Mouse (Mus musculus) testis, postnatal 14 days (tissue): Measurements from ENCODE around the gene Hspb11.
A peak's percentile ranks its signal among the peaks of the same experiment; 100 is the strongest.

Experiments
- DNase-seq: peaks from one replicate; pipeline ENCODE4 v3.0.0; 2021; ENCODE audit warnings: low spot score

The Hspb11 gene

GRCm38 (mm10) chr4:107253125-107254091, at the start of gene Hspb11, which contains the start of gene Lrrc42:
Gene Hspb11 (plus strand): TSS chr4:107253593.
Gene Lrrc42 (minus strand): TSS chr4:107253532.
- peak; percentile 97 for DNase-seq

DNA sequence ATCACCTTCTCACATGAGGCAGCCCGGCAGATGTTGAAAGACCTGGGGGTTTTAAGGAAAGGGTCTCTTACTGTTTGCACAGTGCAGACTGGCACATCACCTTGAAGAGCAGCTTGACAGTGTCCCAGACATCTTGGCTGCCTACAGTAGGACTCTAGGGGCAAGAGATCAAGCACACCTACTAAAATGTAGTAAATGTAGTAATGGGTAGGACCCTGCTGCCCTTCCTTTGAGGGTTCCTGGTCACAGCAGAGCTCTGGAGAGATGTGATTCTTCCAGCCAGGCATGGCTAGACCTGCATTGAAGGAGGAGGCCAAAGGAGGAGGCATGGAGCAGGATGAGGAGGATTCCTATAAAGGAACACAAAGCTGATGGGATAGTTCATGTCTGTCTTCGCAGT, 46.4 kb upstream of the Hspb11 start:
- no peak for DNase-seq

GRCm38 (mm10) chr4:107208880-107209279, 44.5 kb upstream of the Hspb11 start, which contains the start of gene Ldlrad1:
Gene Ldlrad1 (plus strand): TSS chr4:107209180.
- DNase-seq: no peak

DNA sequence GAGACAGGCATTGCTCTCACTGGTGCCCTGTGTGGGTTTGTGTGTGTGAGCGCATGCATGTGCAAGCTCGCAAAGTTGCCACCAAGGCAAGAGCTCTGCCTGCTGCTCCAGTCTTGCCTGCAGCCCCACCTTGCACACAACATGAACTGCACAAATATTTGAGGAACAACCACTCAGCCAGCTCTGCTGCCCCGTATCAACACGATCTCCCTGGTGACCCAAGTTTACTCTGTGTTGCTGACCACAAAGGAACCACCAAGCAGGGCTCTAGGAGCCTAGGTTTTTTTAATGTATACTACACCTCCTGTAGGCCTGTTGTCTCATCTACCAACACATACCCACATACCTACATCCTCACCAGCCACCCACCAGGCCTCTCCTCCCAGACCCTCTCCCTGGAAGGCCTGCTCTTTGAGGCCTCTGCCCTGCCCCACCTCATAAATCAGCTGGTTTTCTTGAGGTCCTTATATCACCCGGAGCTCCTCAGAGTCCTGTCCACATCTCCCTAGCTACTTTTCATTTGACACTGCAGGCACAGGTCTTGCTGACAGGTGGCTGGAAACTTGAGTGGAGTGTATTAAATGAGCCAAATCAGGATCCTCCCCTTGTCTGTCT, 42.8 kb upstream of the Hspb11 start:
- no peak for DNase-seq

DNA sequence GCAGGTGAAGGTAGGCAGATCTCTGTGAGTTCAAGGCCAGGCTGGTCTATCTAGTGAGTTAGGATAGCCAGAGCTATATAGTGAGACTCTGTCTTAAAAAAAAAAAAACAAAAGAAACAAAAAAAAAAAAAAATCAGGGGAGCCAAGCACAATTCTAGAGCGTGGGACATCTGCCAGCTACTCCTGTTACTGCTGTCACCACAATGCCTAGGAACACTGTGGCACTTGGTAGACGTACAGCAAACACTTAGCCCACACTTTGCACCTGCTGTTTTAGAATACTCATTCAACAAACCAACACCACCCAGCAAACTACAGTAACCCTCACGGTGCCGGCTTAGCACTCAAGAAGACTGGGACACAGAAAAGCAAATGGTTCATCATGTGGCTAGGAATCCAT, 41.9 kb upstream of the Hspb11 start:
- no peak for DNase-seq

DNA sequence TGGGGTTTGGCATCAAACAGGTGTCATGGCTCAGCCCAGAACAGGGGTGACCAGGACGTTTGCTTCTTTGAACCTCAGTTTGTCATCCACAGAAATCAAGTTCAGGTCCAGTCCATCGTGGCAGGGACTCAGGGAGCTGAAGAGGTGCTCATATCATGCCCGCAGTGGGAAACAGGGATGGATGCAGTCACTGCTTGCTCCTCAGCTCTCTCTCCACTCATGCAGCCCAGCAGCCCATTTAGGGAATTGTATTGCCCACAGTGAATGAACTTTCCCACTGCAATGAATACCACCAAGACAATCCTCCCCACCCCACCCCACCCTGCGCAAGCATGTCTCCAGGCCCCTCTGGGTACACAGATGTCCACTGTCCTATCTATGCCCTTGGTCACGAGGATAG, 41.5 kb upstream of the Hspb11 start:
- DNase-seq: no peak

GRCm38 (mm10) chr4:107213279-107214011, 39.9 kb upstream of the Hspb11 start:
- no peak for DNase-seq

DNA sequence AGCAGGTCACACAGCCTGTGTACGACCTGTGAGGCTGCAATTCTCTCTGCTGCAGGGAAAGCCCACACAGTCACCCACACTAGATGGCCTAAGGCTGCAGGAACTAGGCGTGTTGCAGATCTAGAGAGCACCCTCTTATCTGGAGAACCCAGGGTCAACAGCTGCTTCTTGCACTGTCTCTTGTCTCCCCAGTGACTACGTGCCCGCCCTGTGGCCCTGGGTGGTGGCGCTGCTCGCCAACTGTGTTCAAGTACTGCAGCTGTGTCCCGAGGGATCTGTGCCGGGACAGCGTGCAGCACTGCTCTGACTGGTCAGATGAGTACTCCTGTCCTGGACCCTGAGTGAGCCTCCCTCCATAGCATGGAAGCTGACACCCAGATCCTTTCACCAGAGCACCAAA, 35.8 kb upstream of the Hspb11 start:
- DNase-seq: no peak

- DNase-seq: no peak
Observed at GRCm38 (mm10) chr4:107221524-107221923, 31.9 kb upstream of the Hspb11 start.

DNA sequence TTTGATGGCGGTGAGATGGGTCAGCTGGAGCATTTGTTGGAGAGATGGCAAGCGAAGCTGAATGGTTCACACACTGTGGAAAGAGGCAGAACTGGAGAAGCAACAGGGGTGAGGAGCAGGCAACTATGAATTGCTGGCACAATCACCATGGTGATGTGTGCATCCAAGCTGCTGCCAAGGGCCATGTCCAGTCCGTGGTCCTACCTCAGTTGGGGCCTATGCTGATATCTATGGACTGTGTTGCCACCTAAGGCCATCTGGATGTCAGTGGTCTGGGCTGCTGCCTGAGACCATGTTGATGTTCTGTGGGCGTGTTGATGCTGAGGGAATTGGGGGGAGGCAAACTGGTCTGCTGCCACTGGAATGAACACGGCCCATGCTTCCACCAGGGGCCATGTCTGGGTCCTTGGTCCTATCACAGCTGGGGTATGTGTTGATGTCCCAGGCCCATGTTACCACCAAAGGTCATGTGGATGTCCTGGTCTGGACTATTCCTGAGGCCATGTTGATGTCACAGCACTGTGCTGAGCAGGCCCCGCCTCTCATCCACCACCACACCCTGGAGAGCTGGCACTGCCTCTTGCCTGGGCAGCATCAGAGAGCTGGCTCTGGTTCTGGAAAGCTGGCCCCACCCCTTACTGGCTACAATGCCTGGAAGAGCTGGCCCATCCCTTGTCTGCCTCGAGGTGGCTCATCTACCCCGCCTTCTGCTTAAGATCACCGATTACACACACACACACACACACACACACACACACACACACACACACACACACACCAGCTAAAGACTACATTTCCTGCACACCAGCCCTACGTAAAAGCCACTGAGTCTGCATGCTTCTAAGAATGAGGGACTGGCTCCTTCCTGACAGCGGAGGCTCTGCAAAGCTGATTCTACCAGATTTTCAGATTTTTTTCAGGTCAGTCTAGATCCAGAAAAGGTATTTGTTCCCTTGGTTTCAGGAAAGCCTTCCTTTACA, 29.9 kb upstream of the Hspb11 start:
- no peak for DNase-seq

GRCm38 (mm10) chr4:107226313-107226712, 27.1 kb upstream of the Hspb11 start:
- no peak for DNase-seq

GRCm38 (mm10) chr4:107232219-107232618, 21.2 kb upstream of the Hspb11 start:
- no peak for DNase-seq

DNA sequence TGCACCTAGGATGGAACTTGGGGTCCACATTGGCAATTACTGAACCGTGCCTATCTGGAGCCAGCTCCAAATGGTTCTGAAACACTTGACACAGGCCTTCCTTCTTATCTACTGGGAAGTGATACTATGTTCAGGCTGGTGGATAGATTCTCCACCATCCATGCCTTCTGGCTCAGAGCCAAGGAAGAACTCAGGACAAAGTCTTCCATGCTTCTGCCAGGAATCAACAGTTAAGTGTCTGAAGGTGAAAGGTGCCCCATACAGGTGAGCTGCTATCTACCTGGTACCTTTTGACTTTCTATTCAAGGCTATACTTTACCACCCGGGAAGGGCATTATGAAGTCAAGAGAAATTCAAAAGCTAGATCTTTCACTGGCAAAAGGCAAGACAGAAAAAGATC, 15.1 kb upstream of the Hspb11 start:
- DNase-seq: no peak

GRCm38 (mm10) chr4:107240196-107240595, 13.2 kb upstream of the Hspb11 start:
- DNase-seq: no peak

GRCm38 (mm10) chr4:107243365-107244333, 9.7 kb upstream of the Hspb11 start:
- DNase-seq: no peak

GRCm38 (mm10) chr4:107245368-107245767, 8.0 kb upstream of the Hspb11 start:
- no peak for DNase-seq

DNA sequence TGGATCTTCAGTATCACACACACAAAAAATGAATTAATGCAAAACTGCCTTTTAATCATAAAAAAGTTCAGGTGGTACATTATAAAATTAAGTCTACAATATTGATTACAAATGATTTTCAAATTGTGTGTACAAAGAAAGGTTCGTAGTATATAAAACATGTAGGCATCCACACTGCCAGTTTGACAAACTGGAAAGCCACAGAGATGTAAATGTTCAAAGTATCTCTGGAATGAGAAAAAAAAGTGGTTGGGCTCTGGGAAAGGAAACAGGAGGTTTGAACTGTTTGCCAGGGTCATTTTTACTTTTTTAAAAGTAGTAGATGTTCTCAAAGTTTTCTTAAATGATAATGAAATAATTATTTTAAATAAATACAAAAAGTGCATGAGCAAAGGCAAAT, 7.4 kb upstream of the Hspb11 start:
- no peak for DNase-seq

- DNase-seq: no peak
Observed at GRCm38 (mm10) chr4:107247110-107247509, 6.3 kb upstream of the Hspb11 start.

DNA sequence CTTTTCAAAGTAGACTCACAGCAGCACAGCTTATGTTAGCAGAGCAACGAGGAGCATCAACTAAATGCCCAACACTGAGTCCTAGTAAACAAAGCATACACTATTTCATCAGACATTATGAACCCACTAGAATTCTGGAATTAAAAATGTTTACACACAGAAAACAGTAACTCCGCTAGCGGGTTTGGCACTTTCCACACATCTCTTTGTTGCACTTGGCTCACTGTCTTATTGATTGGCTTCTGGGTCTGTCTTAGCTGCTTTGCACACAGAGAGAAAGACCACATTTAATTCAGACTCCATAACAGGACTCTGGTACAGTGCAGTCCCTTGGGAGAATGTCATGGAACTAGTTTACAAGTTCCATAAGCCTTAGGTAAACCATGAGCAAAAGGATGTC, 5.3 kb upstream of the Hspb11 start:
- DNase-seq: no peak

DNA sequence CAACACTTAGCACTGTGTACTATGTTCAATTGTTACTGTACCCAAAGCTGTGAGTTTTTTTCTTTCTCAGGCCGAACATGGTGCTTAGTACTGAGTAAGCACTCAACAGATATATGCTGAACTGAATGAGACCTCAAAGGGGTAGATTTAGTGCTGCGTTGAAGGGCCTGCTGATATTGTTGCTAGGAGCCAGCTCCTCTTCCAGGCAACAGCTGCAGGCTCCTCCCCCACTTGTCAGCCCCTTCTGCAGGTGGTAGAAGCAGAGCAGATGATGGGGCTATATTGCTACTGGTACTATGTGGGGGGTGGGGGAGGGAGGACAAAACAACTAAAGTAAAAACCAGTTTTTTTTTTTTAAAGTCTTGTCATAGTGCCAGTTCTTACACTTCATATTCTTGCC, 3.9 kb upstream of the Hspb11 start:
- no peak for DNase-seq
